Mouse (Mus musculus) kidney, embryonic 14.5 days (tissue): ENCODE results near the gene Nefh. TPM values are rescaled to one million over a fixed set of nuclear protein-coding genes. Genes with fewer than 3 reads are reported as not detected.

Experiments used
- ATAC-seq: fragments of 200-750 bp; cut with Nextera tagmentation; 2 replicates; pipeline ENCODE4 v1.8.0; 2017; ENCODE audit warnings: moderate number of reproducible peaks, mild to moderate bottlenecking, moderate TSS enrichment, moderate library complexity; ENCODE audit not compliant: low FRiP score, low TSS enrichment
- H3K27ac ChIP-seq: fragments of 300-500 bp; sonication (generic); 2 replicates; pipeline ENCODE4 v1.5.1; 2014; ENCODE audit warnings: low read depth, mild to moderate bottlenecking, low read length, moderate library complexity, mixed read lengths
- H3K27me3 ChIP-seq: fragments of 300-500 bp; sonication (generic); 2 replicates; pipeline ENCODE4 v1.6.1; 2014; ENCODE audit warnings: mild to moderate bottlenecking, low read length; ENCODE audit not compliant: control insufficient read depth, insufficient read depth
- H3K36me3 ChIP-seq: fragments of 300-500 bp; sonication (generic); 2 replicates; pipeline ENCODE4 v1.6.1; 2014; ENCODE audit warnings: low read length, mixed read lengths; ENCODE audit not compliant: control insufficient read depth, insufficient read depth
- H3K4me1 ChIP-seq: fragments of 300-500 bp; sonication (generic); 2 replicates; pipeline ENCODE4 v1.6.1; 2014; ENCODE audit warnings: low read length, mixed read lengths; ENCODE audit not compliant: control insufficient read depth, insufficient read depth
- H3K4me2 ChIP-seq: fragments of 300-500 bp; sonication (generic); replicated peaks from 2 replicates; pipeline ENCODE4 v1.6.1; 2014; ENCODE audit warnings: low read depth, mild to moderate bottlenecking, low read length
- H3K4me3 ChIP-seq: fragments of 300-500 bp; sonication (generic); 2 replicates; pipeline ENCODE4 v1.5.1; 2014; ENCODE audit warnings: mild to moderate bottlenecking, low read length
- H3K9ac ChIP-seq: fragments of 300-500 bp; sonication (generic); 2 replicates; pipeline ENCODE4 v1.6.1; 2014; ENCODE audit warnings: low read depth, mild to moderate bottlenecking, low read length, moderate library complexity
- H3K9me3 ChIP-seq: fragments of 300-500 bp; sonication (generic); 2 replicates; pipeline ENCODE4 v1.6.1; 2016; ENCODE audit warnings: low read length; ENCODE audit not compliant: control insufficient read depth
- WGBS: fragments of 180-500 bp; shearing (Covaris S2); extraction: QIAGEN DNeasy Blood & Tissue Kit; methylation state at CpG from one replicate; pipeline ENCODE4 v1.1.7; 2014; 5-methylcytosine and 5-hydroxymethylcytosine counted together
- microRNA-seq: library from miRNA; unstranded; fragments of <30 nt; microRNA quantifications from one replicate; pipeline ENCODE4, GENCODE M21; 2016
- polyA plus RNA-seq: library from polyadenylated mRNA; unstranded; fragments of >200 nt; fragmentation: Nextera tagmentation; extraction: Ambion mirVana; gene quantifications from 2 replicates; pipeline ENCODE4 v1.2.1, GENCODE M21; 2014

Gene Nefh
- polyA plus RNA-seq, 1 experiment from 2014 or later, result 0.22 TPM

DNA sequence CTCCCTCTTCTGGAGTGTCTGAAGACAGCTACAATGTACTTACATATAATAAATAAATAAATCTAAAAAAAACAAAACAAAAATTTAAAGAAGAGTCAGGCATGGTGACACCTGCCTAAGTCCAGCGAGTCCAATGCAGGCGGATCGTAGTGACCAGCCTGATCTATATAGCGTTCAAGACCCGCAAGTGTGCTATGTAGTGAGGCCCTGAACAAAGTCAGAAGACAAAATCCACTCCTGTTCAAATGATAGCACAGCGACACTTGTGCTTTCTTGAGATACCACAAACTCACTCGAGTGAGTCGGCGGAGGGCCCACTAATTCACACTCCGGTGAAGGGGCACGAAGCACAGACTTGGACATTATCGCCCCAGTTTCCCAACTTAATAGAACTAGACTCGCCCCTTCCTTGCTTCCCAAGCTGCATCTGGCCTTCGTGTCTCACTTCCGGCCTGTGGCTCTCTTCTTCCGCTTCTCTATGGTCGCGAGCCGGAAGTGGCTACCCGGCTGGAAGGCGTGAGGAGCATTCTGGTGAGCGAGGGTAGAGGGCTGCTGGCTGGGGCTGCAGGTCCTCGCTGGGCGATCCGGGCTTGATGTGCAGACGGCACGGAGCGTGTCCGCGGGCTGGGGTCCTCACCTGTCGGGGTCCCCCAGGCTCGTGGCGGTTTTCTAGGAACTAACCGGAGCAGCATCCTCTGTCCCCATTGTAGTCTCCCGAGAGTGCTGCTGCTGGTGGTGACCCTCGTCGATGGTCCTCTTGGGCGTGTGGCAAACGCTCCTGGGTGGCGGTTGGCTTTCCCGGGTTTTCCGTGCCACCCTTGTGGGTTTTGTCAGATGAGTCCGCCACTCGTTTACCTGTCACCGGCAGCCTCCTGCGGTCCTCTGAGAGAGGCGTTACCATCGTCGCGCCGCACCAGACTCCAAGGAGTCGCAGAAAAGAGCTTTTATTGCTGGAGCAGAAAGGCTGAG is 52.7 kb downstream of the Nefh start, which contains the start of gene Thoc5:
Gene Thoc5 (plus strand): TSS at position 473 of the 969 bp plus-strand sequence.
- Histone ChIP-seq H3K4me3 (peak within 1 kb of the TSS; percentile 81), H3K4me1 (peaks cover 5% of the 10 kb centered on the region), H3K27ac (peak within 1 kb of the TSS; percentile 2; the same call in 1 of the 2 replicates), H3K4me2 (peak within 1 kb of the TSS; percentile 59), H3K9ac (peak within 1 kb of the TSS; percentile 81), H3K36me3 (peaks cover 26% of the 10 kb centered on the region), H3K27me3 (no peaks in the 10 kb centered on the region), H3K9me3 (no peaks in the 10 kb centered on the region)
- ATAC-seq, result peak; percentile 87
- 3% methylated on average over 52 of the region's 52 CpGs for WGBS

Small RNA genes within 50 kb of the gene (microRNA-seq; reads per million reads assigned to microRNA genes)
- gene Mir6918, result not detected

Other genes with a start within 250 kb of the Nefh start
- gene Uqcr10, start 243.7 kb downstream of the Nefh start, polyA plus RNA-seq, result 800 and 1,083 TPM in 2 replicates
- 59.8 and 77.4 TPM in 2 replicates for gene Zmat5, start 243.4 kb downstream of the Nefh start, polyA plus RNA-seq
- gene Cabp7, start 201.3 kb downstream of the Nefh start, polyA plus RNA-seq, result 0.13 TPM in 1 of 2 replicates, not detected in the other
- 21.6 and 48.1 TPM in 2 replicates for gene Nf2, start 98.5 kb downstream of the Nefh start, polyA plus RNA-seq
- 56.4 and 67.4 TPM in 2 replicates for gene Nipsnap1, start 74.1 kb downstream of the Nefh start, polyA plus RNA-seq
- gene Thoc5, start 52.7 kb downstream of the Nefh start, polyA plus RNA-seq, result 39.4 and 47.1 TPM in 2 replicates
- gene Ap1b1, start 38.8 kb upstream of the Nefh start, polyA plus RNA-seq, result 35.1 and 62.6 TPM in 2 replicates
- gene Rasl10a, start 110.1 kb upstream of the Nefh start, polyA plus RNA-seq, result 4.1 and 4.6 TPM in 2 replicates
- gene Gas2l1, start 117.3 kb upstream of the Nefh start, polyA plus RNA-seq, result 30.2 and 47.3 TPM in 2 replicates
- 25.5 and 29.0 TPM in 2 replicates for gene Rhbdd3, start 150.9 kb upstream of the Nefh start, polyA plus RNA-seq
- 506 and 517 TPM in 2 replicates for gene Ewsr1, start 151.2 kb upstream of the Nefh start, polyA plus RNA-seq
- 141 and 178 TPM in 2 replicates for gene Emid1, start 204.2 kb upstream of the Nefh start, polyA plus RNA-seq